Mouse (Mus musculus): Measurements from ENCODE around the gene Zfp420. TPM values are rescaled to one million over a fixed set of nuclear protein-coding genes. Genes with fewer than 3 reads are reported as not detected.

Zfp420 gene
- polyA plus RNA-seq, 1 experiment from 2014 or later = 6.8 TPM

GRCm38 (mm10) chr7:29908130-29908950, 48.6 kb downstream of the Zfp420 start, which contains the start of gene Zfp383:
TSS of gene Zfp383 (plus strand) at chr7:29908223.
- Histone ChIP-seq H3K27ac (ENCODE audit: low read depth) (peak within 1 kb of the TSS; percentile 94), H3K27me3 (replicated peaks; ENCODE audit: control insufficient read depth, insufficient read depth, low read length) (no peaks in the 10 kb centered on the region), H3K4me1 (replicated peaks; ENCODE audit: control insufficient read depth, insufficient read depth, low read length) (peaks cover 11% of the 10 kb centered on the region), H3K36me3 (ENCODE audit: control insufficient read depth, insufficient read depth, low read length) (peaks cover 29% of the 10 kb centered on the region), H3K9me3 (ENCODE audit: control insufficient read depth, low read length) (no peaks in the 10 kb centered on the region), H3K4me2 (ENCODE audit: low read length) (peak within 1 kb of the TSS; percentile 68), H3K9ac (ENCODE audit: low read length) (peak within 1 kb of the TSS; percentile 63), H3K4me3 (ENCODE audit: low read depth, low read length) (peak within 1 kb of the TSS; percentile 69)
- WGBS = under 1% methylated on average over 33 of the region's 33 CpGs
- DNase-seq (ENCODE audit: low spot score) (peak; percentile 96), ATAC-seq (replicated peaks; ENCODE audit: low FRiP score, low TSS enrichment, low read depth) (peak; percentile 74)

DNA sequence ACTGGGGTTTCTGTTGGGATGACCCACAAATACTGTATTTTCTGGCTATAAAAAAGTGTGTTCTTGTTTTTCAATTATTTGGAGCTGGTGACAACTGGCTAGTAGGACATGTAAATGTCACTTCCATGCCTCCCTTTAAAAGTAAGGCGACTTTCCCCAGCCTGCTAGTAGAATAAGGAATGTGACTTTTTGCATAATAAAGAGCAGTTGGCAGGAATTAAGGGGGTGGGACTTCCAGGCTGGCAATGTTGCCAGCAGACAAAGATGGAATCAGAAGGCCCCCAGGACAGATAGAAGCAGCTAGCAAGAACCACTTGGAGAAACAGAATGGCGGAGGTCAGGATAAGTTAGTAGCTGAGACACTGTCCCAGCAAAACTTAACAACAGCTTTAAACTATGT, 50.5 kb downstream of the Zfp420 start:
- H3K27me3 ChIP-seq (replicated peaks; ENCODE audit: control insufficient read depth, insufficient read depth, low read length) = no peaks in the 10 kb centered on the region
- no peak overlapping the region for H3K4me3 ChIP-seq (ENCODE audit: low read depth, low read length)
- no peak for DNase-seq (ENCODE audit: low spot score)
- H3K4me1 ChIP-seq (replicated peaks; ENCODE audit: control insufficient read depth, insufficient read depth, low read length) = peaks cover 11% of the 10 kb centered on the region
- no peak overlapping the region for H3K4me2 ChIP-seq (ENCODE audit: low read length)
- no peak for ATAC-seq (replicated peaks; ENCODE audit: low FRiP score, low TSS enrichment, low read depth)
- no peak overlapping the region for H3K9ac ChIP-seq (ENCODE audit: low read length)
- 69% methylated on average over 2 of the region's 2 CpGs for WGBS
- H3K9me3 ChIP-seq (ENCODE audit: control insufficient read depth, low read length) = no peaks in the 10 kb centered on the region; the same call in 1 of the 2 replicates
- peaks cover 40% of the 10 kb centered on the region for H3K36me3 ChIP-seq (ENCODE audit: control insufficient read depth, insufficient read depth, low read length)
- no peak overlapping the region for H3K27ac ChIP-seq (ENCODE audit: low read depth)

DNA sequence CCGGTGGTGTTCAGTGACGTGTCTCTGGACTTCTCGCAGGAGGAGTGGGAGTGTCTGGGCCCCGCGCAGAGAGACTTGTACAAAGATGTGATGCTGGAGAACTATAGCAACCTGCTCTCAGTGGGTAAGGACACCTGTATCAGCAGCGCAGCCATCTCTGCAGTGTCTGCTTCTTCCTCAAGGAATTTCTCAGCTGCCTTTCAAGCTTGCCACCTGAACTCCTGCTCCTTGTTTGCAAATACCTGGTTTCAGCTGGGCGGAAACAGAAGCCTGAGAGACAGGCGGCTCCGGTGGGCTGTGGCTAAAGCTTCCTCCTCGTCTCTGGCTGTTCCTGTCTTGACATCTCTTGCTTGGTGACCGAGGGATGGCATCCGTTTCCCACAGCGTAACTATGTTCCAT, 52.4 kb downstream of the Zfp420 start:
- ATAC-seq (replicated peaks; ENCODE audit: low FRiP score, low TSS enrichment, low read depth) (no peak), DNase-seq (ENCODE audit: low spot score) (no peak)
- Histone ChIP-seq H3K4me1 (replicated peaks; ENCODE audit: control insufficient read depth, insufficient read depth, low read length) (peaks cover 11% of the 10 kb centered on the region), H3K9ac (ENCODE audit: low read length) (no peak overlapping the region), H3K27ac (ENCODE audit: low read depth) (no peak overlapping the region), H3K36me3 (ENCODE audit: control insufficient read depth, insufficient read depth, low read length) (peaks cover 56% of the 10 kb centered on the region), H3K9me3 (ENCODE audit: control insufficient read depth, low read length) (no peaks in the 10 kb centered on the region; the same call in 1 of the 2 replicates), H3K4me2 (ENCODE audit: low read length) (no peak overlapping the region), H3K4me3 (ENCODE audit: low read depth, low read length) (no peak overlapping the region), H3K27me3 (replicated peaks; ENCODE audit: control insufficient read depth, insufficient read depth, low read length) (no peaks in the 10 kb centered on the region)
- 90% methylated on average over 13 of the region's 13 CpGs for WGBS

GRCm38 (mm10) chr7:29917371-29918061, 57.7 kb downstream of the Zfp420 start:
- Histone ChIP-seq H3K4me2 (ENCODE audit: low read length) (no peak overlapping the region), H3K9ac (ENCODE audit: low read length) (no peak overlapping the region), H3K27ac (ENCODE audit: low read depth) (no peak overlapping the region), H3K4me3 (ENCODE audit: low read depth, low read length) (no peak overlapping the region), H3K27me3 (replicated peaks; ENCODE audit: control insufficient read depth, insufficient read depth, low read length) (no peaks in the 10 kb centered on the region), H3K36me3 (ENCODE audit: control insufficient read depth, insufficient read depth, low read length) (peaks cover 43% of the 10 kb centered on the region), H3K4me1 (replicated peaks; ENCODE audit: control insufficient read depth, insufficient read depth, low read length) (no peaks in the 10 kb centered on the region), H3K9me3 (ENCODE audit: control insufficient read depth, low read length) (no peaks in the 10 kb centered on the region; the same call in 1 of the 2 replicates)
- DNase-seq (ENCODE audit: low spot score) = no peak
- ATAC-seq (replicated peaks; ENCODE audit: low FRiP score, low TSS enrichment, low read depth) = no peak
- WGBS = 51% methylated on average over 6 of the region's 6 CpGs

DNA sequence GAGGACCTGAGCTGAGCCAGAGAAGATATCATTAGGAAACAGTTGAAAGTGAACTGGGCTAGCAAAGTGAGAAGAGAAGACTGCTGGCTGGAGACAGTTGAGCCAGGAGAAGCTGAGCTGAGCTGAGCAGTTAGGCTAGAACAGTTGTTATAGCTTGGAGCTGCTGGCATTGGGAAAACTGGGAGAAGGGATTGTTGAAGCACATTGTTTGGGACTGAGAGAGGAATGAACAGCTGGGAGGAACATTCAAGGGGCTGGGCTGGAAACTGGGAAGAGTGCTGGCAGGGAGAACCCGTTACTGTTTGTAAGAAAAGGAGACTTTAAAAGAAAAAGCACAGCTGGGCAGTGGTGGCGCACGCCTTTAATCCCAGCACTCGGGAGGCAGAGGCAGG, 58.3 kb downstream of the Zfp420 start:
- Histone ChIP-seq H3K36me3 (ENCODE audit: control insufficient read depth, insufficient read depth, low read length) (peaks cover 38% of the 10 kb centered on the region), H3K4me2 (ENCODE audit: low read length) (no peak overlapping the region), H3K9ac (ENCODE audit: low read length) (no peak overlapping the region), H3K9me3 (ENCODE audit: control insufficient read depth, low read length) (no peaks in the 10 kb centered on the region; the same call in 1 of the 2 replicates), H3K4me3 (ENCODE audit: low read depth, low read length) (no peak overlapping the region), H3K4me1 (replicated peaks; ENCODE audit: control insufficient read depth, insufficient read depth, low read length) (no peaks in the 10 kb centered on the region), H3K27ac (ENCODE audit: low read depth) (no peak overlapping the region), H3K27me3 (replicated peaks; ENCODE audit: control insufficient read depth, insufficient read depth, low read length) (no peaks in the 10 kb centered on the region)
- DNase-seq (ENCODE audit: low spot score) (no peak), ATAC-seq (replicated peaks; ENCODE audit: low FRiP score, low TSS enrichment, low read depth) (no peak)
- WGBS = 79% methylated on average over 4 of the region's 4 CpGs

DNA sequence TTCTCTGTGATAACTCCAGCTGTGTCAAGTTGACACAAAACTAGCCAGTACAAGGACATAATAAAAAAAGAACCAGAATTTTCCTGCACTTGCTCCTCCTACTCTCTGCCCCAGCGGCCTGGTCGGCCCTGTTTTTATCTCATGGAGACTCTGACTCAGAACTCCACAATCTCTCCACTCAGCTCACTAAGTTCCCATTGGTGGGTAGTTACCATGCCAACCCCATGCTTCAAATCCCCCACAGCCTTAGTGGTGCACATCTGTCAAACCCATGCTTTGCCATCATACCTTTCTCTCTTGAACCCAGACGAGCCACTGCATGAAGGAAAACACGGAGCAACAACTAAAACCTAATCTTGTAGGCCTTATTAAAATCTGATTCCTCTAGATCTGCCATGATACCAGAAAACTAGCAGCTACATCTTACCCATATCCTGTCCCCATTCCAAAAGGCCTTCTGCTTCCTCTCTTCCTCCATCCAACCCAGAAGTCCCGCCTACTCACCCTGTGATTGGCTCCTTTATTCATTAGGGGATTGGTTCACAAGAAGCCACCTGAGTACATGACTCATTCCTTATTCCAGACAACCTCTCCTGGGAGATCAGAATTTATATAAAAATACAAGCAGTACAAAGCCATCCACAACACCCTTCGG, 61.8 kb downstream of the Zfp420 start:
- no peak for DNase-seq (ENCODE audit: low spot score)

DNA sequence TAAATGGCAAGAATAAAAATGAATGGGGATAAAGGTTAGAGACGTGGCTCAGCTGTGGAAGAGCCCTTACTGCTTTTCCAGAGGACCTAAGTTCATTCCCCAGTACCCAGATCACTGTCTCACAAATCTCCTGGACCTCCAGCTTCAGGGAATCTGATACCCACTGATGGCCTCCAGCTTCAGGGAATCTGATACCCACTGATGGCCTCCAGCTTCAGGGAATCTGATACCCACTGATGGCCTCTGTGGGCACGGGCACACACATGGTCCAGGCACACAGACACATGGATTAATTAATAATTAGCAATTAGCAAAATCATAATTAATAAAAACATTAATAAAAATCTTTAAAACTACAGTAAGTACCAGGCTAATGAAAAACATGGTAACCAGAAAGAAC, 63.0 kb downstream of the Zfp420 start:
- H3K9me3 ChIP-seq (ENCODE audit: control insufficient read depth, low read length) = no peaks in the 10 kb centered on the region

More for the DNA sequence above, 61.8 kb downstream of the Zfp420 start:
- peaks cover 7% of the 10 kb centered on the region; the same call in 1 of the 2 replicates for H3K36me3 ChIP-seq (ENCODE audit: control insufficient read depth, insufficient read depth, low read length)
- no peaks in the 10 kb centered on the region for H3K9me3 ChIP-seq (ENCODE audit: control insufficient read depth, low read length)
- H3K27me3 ChIP-seq (replicated peaks; ENCODE audit: control insufficient read depth, insufficient read depth, low read length) = no peaks in the 10 kb centered on the region
- WGBS = 83% methylated on average over 6 of the region's 6 CpGs
- H3K4me3 ChIP-seq (ENCODE audit: low read depth, low read length) = no peak overlapping the region
- no peak for ATAC-seq (replicated peaks; ENCODE audit: low FRiP score, low TSS enrichment, low read depth)
- no peaks in the 10 kb centered on the region for H3K4me1 ChIP-seq (replicated peaks; ENCODE audit: control insufficient read depth, insufficient read depth, low read length)
- H3K9ac ChIP-seq (ENCODE audit: low read length) = no peak overlapping the region
- no peak overlapping the region for H3K27ac ChIP-seq (ENCODE audit: low read depth)
- H3K4me2 ChIP-seq (ENCODE audit: low read length) = no peak overlapping the region

More for the DNA sequence above, 63.0 kb downstream of the Zfp420 start:
- ATAC-seq (replicated peaks; ENCODE audit: low FRiP score, low TSS enrichment, low read depth) (no peak), DNase-seq (ENCODE audit: low spot score) (no peak)
- WGBS = 75% methylated on average over 2 of the region's 2 CpGs
- Histone ChIP-seq H3K27ac (ENCODE audit: low read depth) (no peak overlapping the region), H3K27me3 (replicated peaks; ENCODE audit: control insufficient read depth, insufficient read depth, low read length) (no peaks in the 10 kb centered on the region), H3K4me3 (ENCODE audit: low read depth, low read length) (no peak overlapping the region), H3K36me3 (ENCODE audit: control insufficient read depth, insufficient read depth, low read length) (no peaks in the 10 kb centered on the region), H3K4me2 (ENCODE audit: low read length) (no peak overlapping the region), H3K9ac (ENCODE audit: low read length) (no peak overlapping the region), H3K4me1 (replicated peaks; ENCODE audit: control insufficient read depth, insufficient read depth, low read length) (no peaks in the 10 kb centered on the region)

All from intestine, embryonic 14.5 days (tissue).